Comparison of ENCODE assay signal across 8 mouse cellular contexts in genomic region chr17:63492665-63493273, GRCm38 (mm10). TPM values are rescaled to one million over a fixed set of nuclear protein-coding genes. Genes with fewer than 3 reads are reported as not detected.
DNase-seq lines count a peak whose midpoint lies in the region; ATAC-seq and TF ChIP-seq lines count a peak whose summit lies in the region.

No protein-coding gene starts in this region.

- no peaks in the 10 kb centered on the region for H3K9me3 ChIP-seq in E14TG2a.4 (ENCODE audit: low read length)
- no peaks in the 10 kb centered on the region for H3K9me3 ChIP-seq in heart, embryonic 14.5 days (ENCODE audit: control insufficient read depth, low read length)
- no peaks in the 10 kb centered on the region for H3K9me3 ChIP-seq in lung, embryonic 15.5 days

- 54% methylated on average over 8 of the region's 8 CpGs for WGBS in heart, embryonic 14.5 days
- WGBS in lung, embryonic 15.5 days = 52% methylated on average over 8 of the region's 8 CpGs

- H3K9ac ChIP-seq in heart, embryonic 14.5 days (ENCODE audit: low read length) = no peak overlapping the region
- no peak overlapping the region for H3K9ac ChIP-seq in lung, embryonic 15.5 days

- peaks cover 41% of the 10 kb centered on the region for H3K4me1 ChIP-seq in E14TG2a.4 (replicated peaks; ENCODE audit: low read depth, low read length)
- peaks cover 10 to 20% of the 10 kb centered on the region in 2 experiments for H3K4me1 ChIP-seq in heart, embryonic 14.5 days (ENCODE audit: control insufficient read depth in 2 of 2, insufficient read depth in 2 of 2, low read length in 2 of 2)
- peaks cover 41% of the 10 kb centered on the region for H3K4me1 ChIP-seq in lung, embryonic 15.5 days

- TF ChIP-seq CTCF in E14TG2a.4 (conservative IDR thresholded peaks at IDR 0.05; ENCODE audit: low read length) = no peak

- ATAC-seq in heart, embryonic 14.5 days (ENCODE audit: insufficient number of reproducible peaks, insufficient read depth, low FRiP score, low read depth) = no peak
- 0 out of 2 replicates have a peak, but pooled peaks have one; percentile 5 for ATAC-seq in lung, embryonic 15.5 days (ENCODE audit: borderline replicate concordance, extremely low read depth, low FRiP score, low TSS enrichment)

- H3K27ac ChIP-seq in heart, embryonic 14.5 days (replicated peaks in 1 of 2; ENCODE audit: control insufficient read depth in 1 of 2, insufficient read depth in 1 of 2, low read depth in 2 of 2, low read length in 2 of 2) = peak overlapping the region; percentile 71 to 86
- H3K27ac ChIP-seq in lung, embryonic 15.5 days = peak overlapping the region; percentile 65

- H3K4me2 ChIP-seq in heart, embryonic 14.5 days (ENCODE audit: low read length) = peak overlapping the region; percentile 44
- peak overlapping the region; percentile 35 for H3K4me2 ChIP-seq in lung, embryonic 15.5 days

- intact Hi-C loops in left cerebral cortex, postnatal 10 days (cut with DNase I) = no loop called here

- peak; percentile 36 to 58 for DNase-seq in heart, adult 18-20 months
- DNase-seq in heart, adult 8-10 months (ENCODE audit: low spot score) = no peak
- no peak for DNase-seq in urinary bladder, postnatal 25 days (ENCODE audit: low spot score)
- DNase-seq in left cerebral cortex, postnatal 10 days (ENCODE audit: extremely low spot score in 1 of 2, low spot score in 2 of 2) = no peak
- DNase-seq in adrenal gland, postnatal 25 days = no peak

- H3K4me3 ChIP-seq in E14TG2a.4 (replicated peaks; ENCODE audit: low read length) = peak overlapping the region; percentile 35
- peak overlapping the region in 1 of 2 experiments; percentile 26; a peak in 2 of 4 replicates for H3K4me3 ChIP-seq in heart, embryonic 14.5 days (ENCODE audit: control insufficient read depth in 1 of 2, insufficient read depth in 1 of 2, low read depth in 1 of 2, low read length in 2 of 2)
- H3K4me3 ChIP-seq in lung, embryonic 15.5 days = no peak overlapping the region

- H3K36me3 ChIP-seq in E14TG2a.4 (ENCODE audit: insufficient read depth, low read length) = peaks cover 24% of the 10 kb centered on the region
- H3K36me3 ChIP-seq in heart, embryonic 14.5 days (ENCODE audit: control insufficient read depth, insufficient read depth, low read length) = peaks cover 27% of the 10 kb centered on the region
- peaks cover 8% of the 10 kb centered on the region; the same call in 1 of the 2 replicates for H3K36me3 ChIP-seq in lung, embryonic 15.5 days

- no peaks in the 10 kb centered on the region for H3K27me3 ChIP-seq in E14TG2a.4 (ENCODE audit: insufficient read depth, low read length)
- no peaks in the 10 kb centered on the region for H3K27me3 ChIP-seq in heart, embryonic 14.5 days (ENCODE audit: control insufficient read depth, insufficient read depth, low read length)
- no peaks in the 10 kb centered on the region for H3K27me3 ChIP-seq in lung, embryonic 15.5 days

RNA-seq across cellular contexts. Expression of gene Fbxl17, which starts 7.0 kb away (rescaled TPM):
- total RNA-seq in heart, adult 18-20 months (2021) = 10 to 100 TPM; 26.8 to 27.0 TPM
- 10 to 100 TPM; 25.4 to 29.0 (median 28.2) TPM for total RNA-seq in heart, adult 8-10 months (2022)
- polyA plus RNA-seq in heart, embryonic 14.5 days (2014; fragmentation: Nextera tagmentation; extraction: Ambion mirVana) = 17.4 and 17.6 TPM in 2 replicates
- polyA plus RNA-seq in lung, embryonic 15.5 days (2015; fragmentation: Nextera tagmentation; extraction: Ambion mirVana) = 5.8 and 6.1 TPM in 2 replicates
- 10 to 100 TPM; 72.5 to 75.7 TPM for total RNA-seq in left cerebral cortex, postnatal 10 days (2021)
- 30.6 and 42.4 TPM in 2 replicates for total RNA-seq in adrenal gland, postnatal 25 days (2021)

Comparison
In these comparisons a context has a peak if more than half of its experiments do, and no peak if none do; other contexts are left out.
1. DNase-seq: peak in heart, adult 18-20 months (2 of 2); none in heart, adult 8-10 months (single experiment), urinary bladder, postnatal 25 days (single experiment), left cerebral cortex, postnatal 10 days (0 of 2) and adrenal gland, postnatal 25 days (single experiment).